Mouse (Mus musculus): ENCODE results near the gene Sumf2.
A peak's percentile ranks its signal among the peaks of the same experiment; 100 is the strongest.

GRCm38 (mm10) chr5:129856414-129856813 is 9.6 kb downstream of the Sumf2 start:
- TF ChIP-seq ZNF384 (IDR thresholded peaks at IDR 0.05; ENCODE audit: low read depth, low read length) (no peak), POLR2AphosphoS2 (IDR thresholded peaks at IDR 0.05; ENCODE audit: low read depth, low read length) (no peak), EP300 (IDR thresholded peaks at IDR 0.05; ENCODE audit: low read length) (no peak), USF1 (IDR thresholded peaks at IDR 0.05; ENCODE audit: low read depth, low read length) (no peak), MAFK (IDR thresholded peaks at IDR 0.05; ENCODE audit: insufficient replicate concordance, low read length) (no peak), CTCF (conservative IDR thresholded peaks at IDR 0.05 in 1 of 2, IDR thresholded peaks at IDR 0.05 in 1 of 2; ENCODE audit: low read depth in 2 of 2, low read length in 2 of 2) (peak in 1 of 2 experiments; percentile 27; a peak in 2 of 4 replicates), POLR2A (IDR thresholded peaks at IDR 0.05; ENCODE audit: low read depth, low read length) (no peak), NRF1 (IDR thresholded peaks at IDR 0.05; ENCODE audit: low read depth, low read length) (no peak), CHD2 (IDR thresholded peaks at IDR 0.05; ENCODE audit: low read length) (no peak), RCOR1 (conservative IDR thresholded peaks at IDR 0.05; ENCODE audit: low read depth, low read length) (no peak), MAX (IDR thresholded peaks at IDR 0.05; ENCODE audit: low read length) (no peak)
